Mouse (Mus musculus): Measurements from ENCODE around the gene Gnpnat1. TPM values are rescaled to one million over a fixed set of nuclear protein-coding genes. Genes with fewer than 3 reads are reported as not detected.
"Not testable (repeated sequence)": the region's sequence is repeated elsewhere in the genome, so short reads cannot be mapped to it uniquely, and the experiment has no call there.

Gnpnat1 gene
- 37.8 and 42.4 TPM in 2 replicates for polyA plus RNA-seq (2016; fragmentation: Nextera tagmentation; extraction: Ambion mirVana)

DNA sequence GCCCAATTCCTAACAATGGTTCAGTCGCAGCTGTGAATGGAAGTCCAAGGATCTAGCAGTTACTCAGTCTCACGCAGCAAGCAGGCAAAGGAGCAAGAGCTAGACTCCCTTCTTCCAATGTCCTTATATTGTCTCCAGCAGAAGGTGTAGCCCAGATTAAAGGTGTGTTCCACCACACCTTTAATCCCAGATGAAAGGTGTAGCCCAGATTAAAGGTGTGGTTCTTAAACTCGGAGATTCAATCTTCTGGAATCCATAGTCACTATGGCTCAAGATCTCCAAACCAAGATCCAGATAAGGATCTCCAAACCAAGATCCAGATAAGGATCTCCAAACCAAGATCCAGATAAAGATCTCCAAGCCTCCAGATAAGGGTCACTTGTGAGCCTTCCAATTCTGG lies at the start of gene Gnpnat1:
Gnpnat1 (minus strand) TSS at position 101 of the 400 bp plus-strand sequence.
- H3K9me3 ChIP-seq (replicated peaks); H3K4me1 ChIP-seq: not testable (repeated sequence)
- WGBS: 82% methylated on average over 2 of the region's 3 CpGs

DNA sequence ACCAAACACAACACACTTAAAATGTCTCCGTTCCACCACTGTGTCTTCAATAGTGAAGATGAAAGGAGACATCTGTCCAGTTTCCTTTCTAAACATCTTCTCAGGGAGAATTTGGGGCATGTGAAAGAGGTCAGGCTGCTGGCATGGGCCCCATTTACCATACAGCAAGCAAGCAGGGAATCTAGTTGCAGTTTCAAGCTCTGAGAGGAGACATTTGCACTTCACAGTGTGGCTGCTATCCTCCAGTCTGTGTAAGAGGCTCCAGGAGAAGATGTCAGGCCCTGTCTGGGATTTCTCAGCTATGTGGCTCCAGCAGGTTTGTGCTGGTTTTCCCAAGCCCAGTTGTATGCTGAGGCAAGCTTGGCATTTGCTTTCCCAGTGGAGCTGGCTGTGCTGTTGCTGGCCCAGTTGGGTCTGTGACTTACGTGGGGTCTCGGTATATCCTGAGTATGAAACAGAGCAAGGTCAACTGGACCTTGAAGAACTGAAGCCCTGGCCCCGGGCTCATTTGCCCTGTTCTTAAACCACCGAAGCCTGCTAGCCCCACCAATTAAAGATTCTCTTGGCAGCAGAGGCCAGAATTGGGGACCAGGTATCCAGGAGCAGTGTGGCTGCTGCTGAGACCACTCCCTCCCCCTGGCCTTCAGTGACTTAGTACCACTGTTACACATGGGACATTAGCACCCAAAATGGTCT lies 49.0 kb upstream of the Gnpnat1 start:
- H3K36me3 ChIP-seq: peaks cover 13% of the 10 kb centered on the region
- no peaks in the 10 kb centered on the region for H3K9me3 ChIP-seq (replicated peaks)
- WGBS: 77% methylated on average over 5 of the region's 5 CpGs
- no peak overlapping the region for H3K4me3 ChIP-seq
- H3K27me3 ChIP-seq (ENCODE audit: low read depth, poor library complexity, severe bottlenecking): no peaks in the 10 kb centered on the region
- DNase-seq (ENCODE audit: low spot score): no peak
- H3K4me1 ChIP-seq: peaks cover 42% of the 10 kb centered on the region
- peak overlapping the region; percentile 30 for H3K27ac ChIP-seq (replicated peaks)

More for the DNA sequence above, at the start of gene Gnpnat1:
- not testable (repeated sequence) for H3K4me3 ChIP-seq; H3K27me3 ChIP-seq (ENCODE audit: low read depth, poor library complexity, severe bottlenecking); DNase-seq (ENCODE audit: low spot score); H3K27ac ChIP-seq (replicated peaks); H3K36me3 ChIP-seq

DNA sequence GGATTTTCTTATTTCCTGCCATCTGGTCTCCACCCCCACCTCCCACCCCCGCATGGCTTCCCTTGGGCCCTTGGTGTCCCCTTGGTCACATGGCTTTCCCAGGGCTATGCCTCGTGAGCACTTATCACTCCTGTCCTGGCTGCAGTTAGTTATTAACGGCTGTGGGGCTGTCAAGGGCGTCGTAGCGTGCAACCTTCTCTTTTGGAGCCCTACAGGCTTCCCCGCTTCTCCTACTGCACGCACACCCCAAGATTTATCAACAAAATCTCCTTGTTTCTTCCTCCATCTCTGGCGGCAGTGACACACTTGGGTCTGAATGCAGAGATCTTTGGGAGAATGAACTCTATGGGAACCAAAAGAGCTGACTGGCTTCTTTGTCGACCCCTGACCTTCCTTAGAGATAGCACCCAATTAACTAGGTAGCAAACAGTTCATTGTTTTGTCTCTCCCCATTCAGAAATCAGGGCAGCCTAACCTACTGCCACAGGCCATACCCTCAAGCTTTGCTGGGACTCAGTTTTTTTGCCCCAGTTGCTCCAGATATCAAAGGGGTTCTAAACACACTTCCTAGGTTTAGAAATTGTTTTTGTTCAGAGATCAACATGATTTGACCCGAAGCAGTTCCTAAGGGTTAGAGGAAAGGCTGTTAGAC lies 48.3 kb upstream of the Gnpnat1 start:
- Histone ChIP-seq H3K4me3 (no peak overlapping the region), H3K27me3 (ENCODE audit: low read depth, poor library complexity, severe bottlenecking) (no peaks in the 10 kb centered on the region), H3K27ac (replicated peaks) (peak overlapping the region; percentile 39; the same call in 1 of the 2 replicates), H3K9me3 (replicated peaks) (no peaks in the 10 kb centered on the region), H3K36me3 (peaks cover 6% of the 10 kb centered on the region), H3K4me1 (peaks cover 42% of the 10 kb centered on the region)
- WGBS: 49% methylated on average over 11 of the region's 11 CpGs
- DNase-seq (ENCODE audit: low spot score): no peak

DNA sequence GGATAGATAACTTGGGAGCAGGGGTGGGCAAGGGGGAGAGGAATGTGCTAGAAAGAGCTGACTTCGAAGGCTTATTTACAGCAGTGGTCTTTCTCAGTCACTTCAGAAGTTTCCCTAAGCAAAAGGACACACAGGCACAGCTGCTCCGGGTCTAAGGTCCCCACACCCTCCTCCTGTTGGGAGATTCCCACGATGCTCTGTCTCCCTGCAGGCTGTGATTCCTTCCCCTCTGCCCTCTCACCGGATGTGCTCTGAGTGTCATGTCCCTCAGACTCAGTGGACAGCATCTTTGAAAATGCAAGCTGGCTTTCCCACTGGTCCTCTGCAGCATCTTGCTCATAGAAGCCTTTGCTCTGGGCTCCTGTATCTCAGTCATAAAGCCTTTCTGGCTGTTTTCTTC lies 47.4 kb upstream of the Gnpnat1 start:
- peaks cover 42% of the 10 kb centered on the region for H3K4me1 ChIP-seq
- no peaks in the 10 kb centered on the region for H3K9me3 ChIP-seq (replicated peaks)
- 0 out of 2 replicates have a peak overlapping the region, but pooled peaks have one; percentile 52 for H3K27ac ChIP-seq (replicated peaks)
- no peaks in the 10 kb centered on the region for H3K27me3 ChIP-seq (ENCODE audit: low read depth, poor library complexity, severe bottlenecking)
- no peak for DNase-seq (ENCODE audit: low spot score)
- 59% methylated on average over 4 of the region's 4 CpGs for WGBS
- no peak overlapping the region for H3K4me3 ChIP-seq
- H3K36me3 ChIP-seq: no peaks in the 10 kb centered on the region

DNA sequence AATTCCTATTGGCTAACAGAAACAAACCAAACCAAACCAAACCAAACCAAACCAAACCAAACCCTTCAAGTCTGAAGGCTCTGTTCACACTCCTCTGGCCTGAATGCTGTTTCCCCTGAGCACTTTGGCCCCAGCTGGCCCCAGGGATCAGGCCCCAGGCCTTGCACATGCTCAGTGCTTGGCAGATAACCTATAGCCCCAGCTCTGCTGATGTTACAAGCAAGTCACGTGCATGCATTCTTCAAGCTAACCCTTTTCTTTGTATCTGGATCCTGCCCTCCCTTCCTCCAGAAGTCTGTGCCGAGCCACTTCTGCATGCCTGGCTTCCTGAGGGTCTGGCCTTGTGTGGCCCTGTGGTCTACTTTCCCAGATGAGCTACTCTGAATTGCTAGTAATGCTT lies 46.4 kb upstream of the Gnpnat1 start:
- DNase-seq (ENCODE audit: low spot score): no peak
- no peaks in the 10 kb centered on the region for H3K27me3 ChIP-seq (ENCODE audit: low read depth, poor library complexity, severe bottlenecking)
- H3K4me1 ChIP-seq: peaks cover 33% of the 10 kb centered on the region
- no peak overlapping the region for H3K4me3 ChIP-seq
- 45% methylated on average over 2 of the region's 2 CpGs for WGBS
- no peak overlapping the region; the same call in 1 of the 2 replicates for H3K27ac ChIP-seq (replicated peaks)
- H3K36me3 ChIP-seq: no peaks in the 10 kb centered on the region
- H3K9me3 ChIP-seq (replicated peaks): no peaks in the 10 kb centered on the region

DNA sequence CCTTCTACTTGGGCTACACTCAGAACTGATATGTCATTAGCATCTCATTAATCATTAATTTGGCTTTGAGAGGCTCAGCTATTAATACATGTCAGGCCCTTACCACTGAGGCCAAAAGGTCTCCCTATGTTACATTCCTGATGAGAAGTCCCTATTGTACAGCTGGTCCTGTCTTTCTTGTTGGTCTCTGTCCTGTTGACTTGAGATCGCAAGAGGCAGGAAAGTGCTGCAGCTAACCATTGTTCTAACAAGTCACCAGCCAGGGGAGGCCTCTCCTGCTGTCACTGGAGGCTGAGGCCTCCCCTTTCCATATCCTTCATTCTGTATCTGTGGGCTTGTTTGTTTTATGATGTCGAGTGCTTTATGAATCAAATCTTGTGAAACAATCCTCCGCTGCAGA lies 42.1 kb upstream of the Gnpnat1 start:
- Histone ChIP-seq H3K9me3 (replicated peaks) (no peaks in the 10 kb centered on the region), H3K27me3 (ENCODE audit: low read depth, poor library complexity, severe bottlenecking) (no peaks in the 10 kb centered on the region), H3K36me3 (no peaks in the 10 kb centered on the region), H3K4me1 (peaks cover 14% of the 10 kb centered on the region), H3K4me3 (no peak overlapping the region), H3K27ac (replicated peaks) (no peak overlapping the region)
- no peak for DNase-seq (ENCODE audit: low spot score)
- WGBS: 82% methylated on average over 3 of the region's 3 CpGs

DNA sequence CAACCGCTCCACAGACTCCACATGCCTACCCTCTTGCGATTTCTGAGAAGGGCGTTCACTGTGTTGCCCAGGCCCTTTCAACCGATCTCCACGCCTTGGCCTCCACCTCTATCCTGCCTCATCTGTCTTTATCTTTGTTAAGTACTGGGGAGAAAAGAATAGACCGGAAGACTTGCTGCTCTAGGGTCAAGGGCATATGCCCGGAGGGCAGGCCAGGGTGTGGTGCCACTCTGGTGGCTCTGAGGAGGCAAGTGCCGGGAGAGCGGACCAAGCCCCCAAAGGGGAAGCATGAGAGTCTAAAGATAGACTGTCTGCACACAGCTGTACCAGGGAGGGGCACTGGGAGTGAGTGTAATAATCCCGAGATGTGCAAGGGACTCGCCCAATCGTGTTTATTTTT lies 40.7 kb upstream of the Gnpnat1 start:
- Histone ChIP-seq H3K27me3 (ENCODE audit: low read depth, poor library complexity, severe bottlenecking) (no peaks in the 10 kb centered on the region), H3K36me3 (no peaks in the 10 kb centered on the region), H3K4me1 (peaks cover 6% of the 10 kb centered on the region), H3K9me3 (replicated peaks) (no peaks in the 10 kb centered on the region), H3K27ac (replicated peaks) (no peak overlapping the region), H3K4me3 (no peak overlapping the region)
- DNase-seq (ENCODE audit: low spot score): no peak
- 74% methylated on average over 12 of the region's 12 CpGs for WGBS

DNA sequence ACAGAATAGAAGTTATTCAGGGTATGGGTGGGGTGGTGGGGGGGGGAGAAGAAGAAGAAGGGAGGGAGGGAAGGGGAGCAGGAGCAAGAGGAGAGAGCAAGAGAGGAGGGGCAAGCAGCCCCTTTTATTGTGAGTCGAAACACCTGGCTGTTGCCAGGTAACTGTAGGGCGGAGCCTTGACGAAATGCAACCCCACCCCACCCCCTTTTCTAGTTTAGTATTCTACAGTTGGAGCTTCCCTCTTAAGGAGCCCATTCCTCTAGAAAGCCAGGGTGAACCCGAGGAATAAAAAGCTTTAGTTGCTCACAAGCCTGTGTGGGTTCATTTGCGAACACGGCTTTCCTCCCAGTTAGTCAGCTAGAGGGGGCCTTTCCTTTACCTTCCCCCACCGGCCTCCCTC lies 40.2 kb upstream of the Gnpnat1 start:
- DNase-seq (ENCODE audit: low spot score): no peak
- no peaks in the 10 kb centered on the region for H3K36me3 ChIP-seq
- no peaks in the 10 kb centered on the region for H3K27me3 ChIP-seq (ENCODE audit: low read depth, poor library complexity, severe bottlenecking)
- peaks cover 6% of the 10 kb centered on the region for H3K4me1 ChIP-seq
- no peaks in the 10 kb centered on the region for H3K9me3 ChIP-seq (replicated peaks)
- no peak overlapping the region for H3K4me3 ChIP-seq
- WGBS: 48% methylated on average over 7 of the region's 7 CpGs
- H3K27ac ChIP-seq (replicated peaks): no peak overlapping the region

DNA sequence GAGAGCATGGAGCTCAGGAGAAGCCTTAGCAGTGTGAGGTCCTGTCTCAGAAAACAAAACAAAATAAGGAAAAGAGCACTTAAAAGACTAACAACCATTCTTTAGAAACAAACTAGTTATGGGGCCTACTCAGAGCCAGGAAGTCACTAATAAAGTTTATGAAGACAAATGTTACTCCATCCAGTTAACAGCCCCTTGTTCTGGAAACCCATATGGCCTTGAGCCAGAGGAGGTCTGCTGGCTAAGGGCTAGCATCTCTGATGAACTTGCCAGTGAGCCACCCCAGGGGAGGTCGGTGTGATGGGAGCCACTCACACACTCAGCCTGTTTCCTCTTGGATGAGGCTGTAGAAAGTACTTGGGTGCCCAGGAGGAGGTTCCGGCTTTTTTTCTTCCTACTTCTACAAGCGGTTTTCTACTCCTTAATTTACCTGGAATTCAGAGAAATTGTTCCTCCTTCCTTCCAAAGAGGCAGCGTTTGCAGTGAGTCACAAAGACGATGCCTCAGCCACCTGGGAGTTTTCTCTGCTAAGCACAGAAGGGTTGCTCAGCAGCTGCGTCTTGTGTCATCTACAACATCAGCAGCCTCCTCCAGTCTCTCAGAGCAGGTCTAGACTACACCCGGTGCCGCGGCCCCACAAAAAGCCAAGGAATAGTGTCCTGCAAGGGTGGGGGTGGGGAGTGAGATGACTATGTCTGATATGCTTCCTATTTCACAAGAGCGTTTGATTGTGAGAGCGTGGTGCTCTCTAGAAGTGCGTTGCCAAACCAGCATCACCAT lies 38.3 kb upstream of the Gnpnat1 start:
- no peak for DNase-seq (ENCODE audit: low spot score)
- Histone ChIP-seq H3K4me1 (peaks cover 6% of the 10 kb centered on the region), H3K27me3 (ENCODE audit: low read depth, poor library complexity, severe bottlenecking) (no peaks in the 10 kb centered on the region), H3K4me3 (no peak overlapping the region), H3K36me3 (no peaks in the 10 kb centered on the region), H3K27ac (replicated peaks) (no peak overlapping the region), H3K9me3 (replicated peaks) (no peaks in the 10 kb centered on the region)
- 78% methylated on average over 12 of the region's 12 CpGs for WGBS

DNA sequence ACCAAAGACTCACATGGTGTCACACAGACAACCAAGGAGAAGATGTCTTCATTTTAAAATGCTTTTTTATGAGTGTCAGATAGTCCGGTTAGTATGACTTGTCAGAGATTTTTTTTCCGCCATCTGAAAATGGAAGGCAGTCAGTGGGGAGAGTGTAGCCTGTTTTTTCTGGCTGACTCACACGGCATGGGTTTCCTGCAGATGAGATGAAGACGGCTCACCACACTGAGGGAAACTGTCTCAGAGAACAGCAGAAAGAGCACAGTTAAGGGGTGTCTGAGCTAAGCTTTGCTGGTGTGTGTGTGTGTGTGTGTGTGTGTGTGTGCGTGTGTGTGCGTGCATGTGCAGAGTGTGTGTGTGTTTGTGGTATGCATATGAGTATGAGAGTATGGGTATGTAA lies 36.6 kb upstream of the Gnpnat1 start:
- Histone ChIP-seq H3K36me3 (no peaks in the 10 kb centered on the region), H3K27me3 (ENCODE audit: low read depth, poor library complexity, severe bottlenecking) (no peaks in the 10 kb centered on the region), H3K9me3 (replicated peaks) (no peaks in the 10 kb centered on the region), H3K4me3 (no peak overlapping the region), H3K27ac (replicated peaks) (no peak overlapping the region), H3K4me1 (peaks cover 6% of the 10 kb centered on the region)
- DNase-seq (ENCODE audit: low spot score): no peak
- 85% methylated on average over 6 of the region's 6 CpGs for WGBS

DNA sequence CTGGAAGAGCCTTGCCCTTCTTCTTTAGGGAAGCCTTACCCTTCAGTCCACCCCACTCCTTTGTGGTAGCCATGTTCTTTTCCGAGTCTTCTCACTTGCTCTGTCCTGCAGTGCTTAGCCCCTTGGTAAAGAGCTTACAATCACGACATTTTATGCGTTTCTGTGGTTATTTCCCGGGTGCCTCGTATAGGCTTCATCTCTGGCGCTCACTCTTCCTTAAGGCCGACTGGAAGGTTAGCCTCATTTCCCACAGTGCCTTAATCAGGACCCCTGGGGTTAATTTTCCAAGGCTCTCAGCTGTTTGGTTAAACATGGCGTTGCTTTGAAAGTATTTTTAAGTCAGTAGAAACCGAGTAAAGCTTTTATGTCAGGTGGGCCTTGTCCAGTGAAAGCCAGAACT lies 34.7 kb upstream of the Gnpnat1 start:
- H3K27ac ChIP-seq (replicated peaks): no peak overlapping the region
- H3K4me3 ChIP-seq: no peak overlapping the region
- H3K4me1 ChIP-seq: no peaks in the 10 kb centered on the region; the same call in 1 of the 2 replicates
- WGBS: 80% methylated on average over 9 of the region's 9 CpGs
- no peaks in the 10 kb centered on the region for H3K27me3 ChIP-seq (ENCODE audit: low read depth, poor library complexity, severe bottlenecking)
- no peaks in the 10 kb centered on the region for H3K9me3 ChIP-seq (replicated peaks)
- H3K36me3 ChIP-seq: no peaks in the 10 kb centered on the region
- no peak for DNase-seq (ENCODE audit: low spot score)

DNA sequence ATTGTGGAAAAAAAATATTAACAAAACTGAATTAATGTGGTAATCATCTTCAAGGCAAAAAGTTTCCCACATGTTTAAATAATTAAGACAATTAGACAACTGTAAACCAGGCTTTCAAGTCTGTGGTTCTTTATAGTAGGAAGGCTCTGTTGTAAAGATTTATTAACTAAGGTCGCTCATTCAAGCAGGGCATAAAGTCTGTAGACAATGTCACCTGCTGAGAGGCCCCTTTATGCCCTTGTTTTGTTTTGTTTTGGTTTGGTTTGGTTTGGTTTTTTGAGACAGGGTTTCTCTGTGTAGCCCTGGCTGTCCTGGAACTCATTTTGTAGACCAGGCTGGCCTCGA lies 34.2 kb upstream of the Gnpnat1 start:
- Histone ChIP-seq H3K4me1 (no peaks in the 10 kb centered on the region; the same call in 1 of the 2 replicates), H3K4me3 (no peak overlapping the region), H3K9me3 (replicated peaks) (no peaks in the 10 kb centered on the region), H3K36me3 (no peaks in the 10 kb centered on the region), H3K27ac (replicated peaks) (no peak overlapping the region), H3K27me3 (ENCODE audit: low read depth, poor library complexity, severe bottlenecking) (no peaks in the 10 kb centered on the region)
- DNase-seq (ENCODE audit: low spot score): no peak
- WGBS: 85% methylated on average over 2 of the region's 2 CpGs
